Mouse (Mus musculus): ENCODE data around the gene Il3. TPM values are rescaled to one million over a fixed set of nuclear protein-coding genes. Genes with fewer than 3 reads are reported as not detected.

Gene Il3
- total RNA-seq, 2 experiments from 2014 or later, result not detected

- no peak for DNase-seq (ENCODE audit: extremely low spot score in 1 of 2, low spot score in 1 of 2)
These were observed 25.1 kb upstream of the Il3 start for GRCm38 (mm10) chr11:54292163-54292562.

GRCm38 (mm10) chr11:54287821-54288453 is 20.9 kb upstream of the Il3 start:
- no peak for DNase-seq (ENCODE audit: extremely low spot score in 1 of 2, low spot score in 1 of 2)

- DNase-seq (ENCODE audit: extremely low spot score in 1 of 2, low spot score in 1 of 2), result no peak
These were observed 4.4 kb upstream of the Il3 start for GRCm38 (mm10) chr11:54271437-54271949.

GRCm38 (mm10) chr11:54269191-54269896 is 2.3 kb upstream of the Il3 start:
- no peak for DNase-seq (ENCODE audit: extremely low spot score in 1 of 2, low spot score in 1 of 2)

- DNase-seq (ENCODE audit: extremely low spot score in 1 of 2, low spot score in 1 of 2), result peak in 1 of 2 experiments; percentile 69
These were observed 2.5 kb downstream of the Il3 start for GRCm38 (mm10) chr11:54264542-54264941.

- no peak for DNase-seq (ENCODE audit: extremely low spot score in 1 of 2, low spot score in 1 of 2)
These were observed 3.6 kb downstream of the Il3 start for GRCm38 (mm10) chr11:54263405-54264031.

- peak; percentile 23 to 61 for DNase-seq (ENCODE audit: extremely low spot score in 1 of 2, low spot score in 1 of 2)
These were observed 10.3 kb downstream of the Il3 start for GRCm38 (mm10) chr11:54256624-54257376.

GRCm38 (mm10) chr11:54254114-54254513 is 13.0 kb downstream of the Il3 start:
- no peak for DNase-seq (ENCODE audit: extremely low spot score in 1 of 2, low spot score in 1 of 2)

GRCm38 (mm10) chr11:54250575-54250974 is 16.5 kb downstream of the Il3 start:
- no peak for DNase-seq (ENCODE audit: extremely low spot score in 1 of 2, low spot score in 1 of 2)

- DNase-seq (ENCODE audit: extremely low spot score in 1 of 2, low spot score in 1 of 2), result no peak
These were observed 17.3 kb downstream of the Il3 start for GRCm38 (mm10) chr11:54249748-54250147.

GRCm38 (mm10) chr11:54248940-54249717 is 17.9 kb downstream of the Il3 start, which contains the start of gene Csf2:
Gene Csf2 (minus strand): TSS chr11:54249667.
- DNase-seq (ENCODE audit: extremely low spot score in 1 of 2, low spot score in 1 of 2), result no peak

- no peak for DNase-seq (ENCODE audit: extremely low spot score in 1 of 2, low spot score in 1 of 2)
These were observed 19.7 kb downstream of the Il3 start for GRCm38 (mm10) chr11:54247251-54247950.

GRCm38 (mm10) chr11:54244465-54244864 is 22.6 kb downstream of the Il3 start:
- DNase-seq (ENCODE audit: extremely low spot score in 1 of 2, low spot score in 1 of 2), result no peak

GRCm38 (mm10) chr11:54242494-54242893 is 24.6 kb downstream of the Il3 start:
- no peak for DNase-seq (ENCODE audit: extremely low spot score in 1 of 2, low spot score in 1 of 2)

- DNase-seq (ENCODE audit: extremely low spot score in 1 of 2, low spot score in 1 of 2), result no peak
These were observed 30.1 kb downstream of the Il3 start for GRCm38 (mm10) chr11:54236939-54237338.

- no peak for DNase-seq (ENCODE audit: extremely low spot score in 1 of 2, low spot score in 1 of 2)
These were observed 39.6 kb downstream of the Il3 start for GRCm38 (mm10) chr11:54227478-54227877.

- no peak for DNase-seq (ENCODE audit: extremely low spot score in 1 of 2, low spot score in 1 of 2)
These were observed 42.5 kb downstream of the Il3 start for GRCm38 (mm10) chr11:54224475-54224986.

- no peak for DNase-seq (ENCODE audit: extremely low spot score in 1 of 2, low spot score in 1 of 2)
These were observed 43.2 kb downstream of the Il3 start for GRCm38 (mm10) chr11:54223637-54224474.

Data from layer of hippocampus, postnatal 25 days (tissue).